Mouse (Mus musculus) lung, postnatal 0 days (tissue): ENCODE measurements around the gene Clec16a. TPM values are rescaled to one million over a fixed set of nuclear protein-coding genes. Genes with fewer than 3 reads are reported as not detected.

ENCODE experiments used
- ATAC-seq: fragments of 200-750 bp; cut with Nextera tagmentation; 2 replicates; pipeline ENCODE4 v1.8.0; 2017; ENCODE audit warnings: moderate library complexity
- DNase-seq: peaks from one replicate; pipeline ENCODE4 v3.0.0-alpha.2; 2016; ENCODE audit warnings: low spot score
- H3K27ac ChIP-seq: fragments of 300-500 bp; sonication (generic); 2 replicates; pipeline ENCODE4 v1.5.1; 2014; ENCODE audit warnings: antibody characterized with exemption, mild to moderate bottlenecking, low read length, mixed read lengths
- H3K27me3 ChIP-seq: fragments of 300-500 bp; sonication (generic); replicated peaks from 2 replicates; pipeline ENCODE4 v1.6.1; 2014; ENCODE audit warnings: low read length, mixed read lengths; ENCODE audit not compliant: insufficient read depth
- H3K36me3 ChIP-seq: fragments of 300-500 bp; sonication (generic); 2 replicates; pipeline ENCODE4 v1.6.1; 2014; ENCODE audit warnings: low read length, mixed read lengths; ENCODE audit not compliant: insufficient read depth
- H3K4me1 ChIP-seq: fragments of 300-500 bp; sonication (generic); 2 replicates; pipeline ENCODE4 v1.6.1; 2014; ENCODE audit warnings: antibody characterized with exemption, low read depth, low read length, mixed read lengths; ENCODE audit not compliant: insufficient read depth
- H3K4me2 ChIP-seq: fragments of 300-500 bp; sonication (generic); replicated peaks from 2 replicates; pipeline ENCODE4 v1.6.1; 2014; ENCODE audit warnings: low read depth, mild to moderate bottlenecking, low read length, moderate library complexity, mixed read lengths
- H3K4me3 ChIP-seq: fragments of 300-500 bp; sonication (generic); 2 replicates; pipeline ENCODE4 v1.5.1; 2014; ENCODE audit warnings: low read depth, low read length
- H3K9ac ChIP-seq: fragments of 300-500 bp; sonication (generic); replicated peaks from 2 replicates; pipeline ENCODE4 v1.6.1; 2014; ENCODE audit warnings: low read depth, mild to moderate bottlenecking
- H3K9me3 ChIP-seq: fragments of 300-500 bp; sonication (generic); 2 replicates; pipeline ENCODE4 v1.6.1; 2016; ENCODE audit warnings: low read length, mixed read lengths
- CTCF ChIP-seq: IDR thresholded peaks from 2 replicates; pipeline ENCODE4 v1.5.1; 2016; ENCODE audit warnings: antibody characterized with exemption, mild to moderate bottlenecking
- EP300 ChIP-seq: IDR thresholded peaks from 2 replicates; pipeline ENCODE4 v1.6.1; 2016; ENCODE audit warnings: antibody characterized with exemption, mild to moderate bottlenecking, control low read depth
- WGBS: fragments of 180-500 bp; shearing (Covaris S2); extraction: QIAGEN DNeasy Blood & Tissue Kit; methylation state at CpG from one replicate; pipeline ENCODE4 v1.1.7; 2014; 5-methylcytosine and 5-hydroxymethylcytosine counted together
- polyA plus RNA-seq: library from polyadenylated mRNA; unstranded; fragments of >200 nt; fragmentation: Nextera tagmentation; extraction: Ambion mirVana; gene quantifications from 2 replicates; pipeline ENCODE4 v1.2.1, GENCODE M21; 2015

Gene Clec16a
- polyA plus RNA-seq = 32.0 and 34.6 TPM in 2 replicates

GRCm38 (mm10) chr16:10544995-10545622, at the start of gene Clec16a:
Gene Clec16a, plus strand, starts transcription at chr16:10545339.
- Histone ChIP-seq H3K4me2 (peak within 1 kb of the TSS; percentile 87), H3K9me3 (no peaks in the 10 kb centered on the region), H3K27ac (0 out of 2 replicates have a peak within 1 kb of the TSS, but pooled peaks have one; percentile 47), H3K4me1 (peaks cover 31% of the 10 kb centered on the region; the same call in 1 of the 2 replicates), H3K9ac (peak within 1 kb of the TSS; percentile 60), H3K4me3 (peak within 1 kb of the TSS; percentile 67), H3K27me3 (no peaks in the 10 kb centered on the region), H3K36me3 (no peaks in the 10 kb centered on the region)
- under 1% methylated on average over 58 of the region's 58 CpGs for WGBS
- TF ChIP-seq EP300 (no peak), CTCF (no peak)
- ATAC-seq = peak; percentile 88
- DNase-seq = peak; percentile 99

- Histone ChIP-seq H3K9me3 (no peaks in the 10 kb centered on the region), H3K4me3 (no peak overlapping the region), H3K27ac (no peak overlapping the region), H3K27me3 (no peaks in the 10 kb centered on the region), H3K36me3 (no peaks in the 10 kb centered on the region), H3K9ac (no peak overlapping the region), H3K4me1 (no peaks in the 10 kb centered on the region), H3K4me2 (no peak overlapping the region)
- no peak for ATAC-seq
- WGBS = 54% methylated on average over 2 of the region's 2 CpGs
- DNase-seq = no peak
- TF ChIP-seq CTCF = no peak
- TF ChIP-seq EP300 = no peak
Measured at GRCm38 (mm10) chr16:10495824-10496298, 49.3 kb upstream of the Clec16a start.

- no peak for TF ChIP-seq EP300
- no peak for TF ChIP-seq CTCF
- H3K36me3 ChIP-seq = no peaks in the 10 kb centered on the region
- DNase-seq (no peak), ATAC-seq (no peak)
- no peak overlapping the region for H3K9ac ChIP-seq
- no peaks in the 10 kb centered on the region for H3K4me1 ChIP-seq
- 37% methylated on average over 5 of the region's 5 CpGs for WGBS
- H3K4me2 ChIP-seq = no peak overlapping the region
- H3K27ac ChIP-seq = no peak overlapping the region
- H3K9me3 ChIP-seq = no peaks in the 10 kb centered on the region
- H3K4me3 ChIP-seq = no peak overlapping the region
- no peaks in the 10 kb centered on the region for H3K27me3 ChIP-seq
Measured at GRCm38 (mm10) chr16:10498096-10498602, 47.0 kb upstream of the Clec16a start.

DNA sequence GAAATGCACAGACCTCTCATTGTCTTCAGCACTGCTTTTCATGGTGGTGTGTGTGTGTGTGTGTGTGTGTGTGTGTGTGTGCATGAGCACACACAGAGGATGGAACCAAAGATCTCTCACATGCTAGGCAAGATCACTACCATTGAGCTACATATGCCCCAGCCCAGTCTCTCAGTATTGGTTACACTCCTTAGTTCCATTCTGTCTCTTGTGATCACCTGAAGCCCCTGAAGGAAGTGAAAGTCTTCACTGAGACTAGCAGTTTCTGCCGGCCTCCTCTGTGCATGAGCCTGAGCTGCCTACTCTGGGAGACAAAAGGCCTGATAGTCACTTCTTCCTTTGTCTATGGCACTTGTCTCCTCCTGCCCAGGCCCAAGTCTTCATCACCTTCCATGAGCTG, 46.0 kb upstream of the Clec16a start:
- ATAC-seq (no peak), DNase-seq (no peak)
- 27% methylated on average over 1 of the region's 1 CpGs for WGBS
- TF ChIP-seq CTCF = no peak
- Histone ChIP-seq H3K36me3 (no peaks in the 10 kb centered on the region), H3K9me3 (no peaks in the 10 kb centered on the region), H3K4me2 (no peak overlapping the region), H3K4me3 (no peak overlapping the region), H3K27me3 (no peaks in the 10 kb centered on the region), H3K4me1 (no peaks in the 10 kb centered on the region), H3K9ac (no peak overlapping the region), H3K27ac (no peak overlapping the region)

GRCm38 (mm10) chr16:10501865-10502264, 43.3 kb upstream of the Clec16a start:
- Histone ChIP-seq H3K4me3 (no peak overlapping the region), H3K27ac (no peak overlapping the region), H3K4me1 (no peaks in the 10 kb centered on the region), H3K9me3 (no peaks in the 10 kb centered on the region), H3K9ac (no peak overlapping the region), H3K36me3 (no peaks in the 10 kb centered on the region), H3K27me3 (no peaks in the 10 kb centered on the region), H3K4me2 (no peak overlapping the region)
- ATAC-seq (0 out of 2 replicates have a peak, but pooled peaks have one; percentile 6), DNase-seq (peak; percentile 64)
- TF ChIP-seq CTCF (no peak), EP300 (no peak)
- 14% methylated on average over 8 of the region's 8 CpGs for WGBS

- no peak overlapping the region for H3K9ac ChIP-seq
- H3K27ac ChIP-seq = no peak overlapping the region
- no peaks in the 10 kb centered on the region for H3K27me3 ChIP-seq
- no peak for DNase-seq
- no peak for ATAC-seq
- WGBS = 51% methylated on average over 2 of the region's 2 CpGs
- no peak overlapping the region for H3K4me2 ChIP-seq
- H3K4me3 ChIP-seq = no peak overlapping the region
- H3K36me3 ChIP-seq = no peaks in the 10 kb centered on the region
- no peaks in the 10 kb centered on the region for H3K9me3 ChIP-seq
- H3K4me1 ChIP-seq = no peaks in the 10 kb centered on the region
- TF ChIP-seq CTCF = no peak
- no peak for TF ChIP-seq EP300
Measured at GRCm38 (mm10) chr16:10503058-10503457, 42.1 kb upstream of the Clec16a start.
